Mouse (Mus musculus) limb, embryonic 10.5 days (tissue): ENCODE data around the gene Reln. TPM values are rescaled to one million over a fixed set of nuclear protein-coding genes. Genes with fewer than 3 reads are reported as not detected.

ENCODE experiments used
- DNase-seq: peaks from one replicate; pipeline ENCODE4 v3.0.0-alpha.2; 2017; ENCODE audit warnings: low spot score
- H3K27ac ChIP-seq: fragments of 300-500 bp; sonication (generic); 2 replicates; pipeline ENCODE4 v1.5.1; 2016; ENCODE audit warnings: mild to moderate bottlenecking
- H3K27me3 ChIP-seq: fragments of 300-500 bp; sonication (generic); 2 replicates; pipeline ENCODE4 v1.6.1; 2016; ENCODE audit warnings: low read depth, mild to moderate bottlenecking; ENCODE audit not compliant: poor library complexity, severe bottlenecking
- H3K36me3 ChIP-seq: fragments of 300-500 bp; sonication (generic); 2 replicates; pipeline ENCODE4 v1.6.1; 2016; ENCODE audit warnings: mild to moderate bottlenecking, moderate library complexity
- H3K4me1 ChIP-seq: fragments of 300-500 bp; sonication (generic); 2 replicates; pipeline ENCODE4 v1.6.1; 2016
- H3K4me3 ChIP-seq: fragments of 300-500 bp; sonication (generic); 2 replicates; pipeline ENCODE4 v1.5.1; 2016; ENCODE audit warnings: mild to moderate bottlenecking, moderate library complexity
- H3K9me3 ChIP-seq: fragments of 300-500 bp; sonication (generic); replicated peaks from 2 replicates; pipeline ENCODE4 v1.6.1; 2016; ENCODE audit warnings: mild to moderate bottlenecking
- WGBS: fragments of 180-500 bp; shearing (Covaris S2); methylation state at CpG from one replicate; pipeline ENCODE4 v1.1.7; 2016; 5-methylcytosine and 5-hydroxymethylcytosine counted together
- polyA plus RNA-seq: library from polyadenylated mRNA; unstranded; fragments of >200 nt; fragmentation: Nextera tagmentation; extraction: Ambion mirVana; gene quantifications from 2 replicates; pipeline ENCODE4 v1.2.1, GENCODE M21; 2016

The Reln gene
- polyA plus RNA-seq, 1 experiment from 2014 or later: 0.71 TPM

- no peak overlapping the region for H3K4me3 ChIP-seq
- DNase-seq: no peak
- H3K27me3 ChIP-seq: no peaks in the 10 kb centered on the region
- H3K36me3 ChIP-seq: no peaks in the 10 kb centered on the region
- no peaks in the 10 kb centered on the region for H3K9me3 ChIP-seq
- H3K4me1 ChIP-seq: no peaks in the 10 kb centered on the region
- H3K27ac ChIP-seq: no peak overlapping the region
- 84% methylated on average over 5 of the region's 5 CpGs for WGBS
Measured at GRCm38 (mm10) chr5:22300788-22301187, 43.7 kb downstream of the Reln start.

DNA sequence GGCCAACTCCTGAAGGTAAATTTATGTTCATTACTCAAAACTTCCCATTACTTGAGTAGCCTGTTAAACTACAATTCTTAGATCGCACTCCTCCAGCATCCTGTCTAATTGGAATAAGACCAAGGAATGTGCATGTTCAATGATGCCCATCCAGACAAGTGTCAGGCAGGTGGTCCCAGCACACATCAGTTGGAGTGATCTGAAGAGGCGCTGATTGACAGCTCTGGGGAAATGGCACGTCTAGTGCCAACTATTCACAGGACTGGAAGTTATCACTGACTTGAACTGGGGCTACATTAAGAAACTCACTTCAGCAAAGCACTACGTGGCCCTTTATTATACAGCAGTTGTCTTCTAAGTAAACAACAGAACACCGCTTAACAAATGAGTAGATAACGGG is 44.5 kb downstream of the Reln start:
- Histone ChIP-seq H3K4me1 (no peaks in the 10 kb centered on the region), H3K9me3 (no peaks in the 10 kb centered on the region), H3K27me3 (no peaks in the 10 kb centered on the region), H3K36me3 (no peaks in the 10 kb centered on the region), H3K4me3 (no peak overlapping the region), H3K27ac (no peak overlapping the region)
- 88% methylated on average over 6 of the region's 6 CpGs for WGBS
- no peak for DNase-seq

DNA sequence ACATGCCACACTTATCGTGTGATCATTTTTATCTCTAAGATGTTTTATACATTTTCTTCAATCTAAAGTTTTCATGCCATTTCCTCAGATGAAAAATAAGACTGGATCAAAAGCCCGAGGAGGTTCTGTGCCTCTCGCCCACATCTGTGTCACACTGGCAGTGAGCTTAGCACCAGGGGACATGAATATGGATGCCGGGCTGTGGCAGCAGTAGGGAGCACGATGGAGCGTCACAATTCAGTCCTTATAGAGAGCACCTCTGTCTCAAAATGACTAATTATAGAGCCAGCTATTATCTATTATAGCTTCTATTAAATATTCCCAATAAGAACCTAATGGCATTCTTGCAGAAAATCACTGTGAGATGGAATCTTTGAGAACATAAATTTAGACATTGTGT is 49.3 kb downstream of the Reln start:
- Histone ChIP-seq H3K4me3 (no peak overlapping the region), H3K27me3 (no peaks in the 10 kb centered on the region), H3K27ac (no peak overlapping the region), H3K4me1 (no peaks in the 10 kb centered on the region), H3K36me3 (no peaks in the 10 kb centered on the region), H3K9me3 (no peaks in the 10 kb centered on the region)
- 86% methylated on average over 6 of the region's 6 CpGs for WGBS
- DNase-seq: no peak

GRCm38 (mm10) chr5:22291409-22291808 is 53.1 kb downstream of the Reln start:
- Histone ChIP-seq H3K4me3 (no peak overlapping the region), H3K36me3 (no peaks in the 10 kb centered on the region), H3K27ac (no peak overlapping the region), H3K4me1 (no peaks in the 10 kb centered on the region), H3K9me3 (no peaks in the 10 kb centered on the region), H3K27me3 (no peaks in the 10 kb centered on the region)
- WGBS: 83% methylated on average over 4 of the region's 4 CpGs
- DNase-seq: no peak

DNA sequence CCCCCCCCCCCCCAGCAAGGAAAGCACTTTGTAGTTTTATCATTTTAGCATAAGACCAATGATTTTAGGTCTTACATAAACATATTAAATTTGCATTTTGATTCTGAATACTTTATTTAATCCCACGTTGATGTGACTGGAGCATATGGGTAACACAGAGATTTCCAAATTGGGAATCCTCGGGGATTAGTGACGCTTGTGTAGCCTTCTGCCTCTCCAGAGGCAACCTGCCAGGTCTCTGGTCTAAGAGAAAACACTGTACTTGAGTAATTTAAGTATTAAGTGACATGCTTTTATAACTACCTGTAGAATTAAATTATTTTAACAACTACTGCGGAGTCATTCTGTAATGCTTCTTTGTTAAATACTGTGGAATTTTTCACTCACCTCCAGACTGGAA is 59.1 kb downstream of the Reln start:
- no peaks in the 10 kb centered on the region for H3K36me3 ChIP-seq
- H3K4me3 ChIP-seq: no peak overlapping the region
- H3K27ac ChIP-seq: no peak overlapping the region
- 93% methylated on average over 4 of the region's 4 CpGs for WGBS
- DNase-seq: no peak
- H3K27me3 ChIP-seq: no peaks in the 10 kb centered on the region
- no peaks in the 10 kb centered on the region for H3K9me3 ChIP-seq
- H3K4me1 ChIP-seq: no peaks in the 10 kb centered on the region

DNA sequence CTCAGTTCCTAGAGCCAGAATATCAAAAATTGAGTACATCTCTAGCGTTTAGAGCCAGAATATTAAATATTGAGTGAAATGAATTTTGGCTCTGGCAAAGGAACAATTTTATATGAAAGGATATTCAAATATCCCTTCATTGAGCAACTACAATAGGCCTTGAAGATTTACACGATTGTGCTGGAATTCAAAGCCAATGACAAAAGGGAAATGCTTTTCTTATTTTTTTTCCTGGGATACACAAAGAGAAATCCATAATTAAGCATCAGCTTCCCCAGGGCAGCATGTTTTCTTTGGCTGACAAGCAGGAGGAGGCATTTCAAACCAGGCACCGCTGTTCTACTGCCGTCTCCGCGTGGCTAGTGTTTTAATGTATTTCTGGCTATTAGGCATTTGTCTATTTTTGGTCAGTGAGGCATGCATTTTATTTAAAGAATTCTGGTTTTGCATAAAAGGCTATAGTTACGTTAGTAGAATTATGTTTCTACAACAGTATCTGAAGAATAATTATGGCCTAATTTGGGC is 62.3 kb downstream of the Reln start:
- WGBS: 89% methylated on average over 7 of the region's 7 CpGs
- H3K9me3 ChIP-seq: no peaks in the 10 kb centered on the region
- no peaks in the 10 kb centered on the region for H3K36me3 ChIP-seq
- DNase-seq: no peak
- H3K27ac ChIP-seq: no peak overlapping the region
- no peaks in the 10 kb centered on the region for H3K27me3 ChIP-seq
- no peaks in the 10 kb centered on the region for H3K4me1 ChIP-seq
- no peak overlapping the region for H3K4me3 ChIP-seq

- Histone ChIP-seq H3K36me3 (no peaks in the 10 kb centered on the region), H3K4me1 (no peaks in the 10 kb centered on the region), H3K9me3 (no peaks in the 10 kb centered on the region), H3K4me3 (no peak overlapping the region), H3K27me3 (no peaks in the 10 kb centered on the region), H3K27ac (no peak overlapping the region)
- 74% methylated on average over 2 of the region's 2 CpGs for WGBS
- no peak for DNase-seq
Measured at GRCm38 (mm10) chr5:22280534-22281164, 63.9 kb downstream of the Reln start.

- Histone ChIP-seq H3K4me3 (no peak overlapping the region), H3K27ac (no peak overlapping the region), H3K9me3 (no peaks in the 10 kb centered on the region), H3K36me3 (no peaks in the 10 kb centered on the region), H3K4me1 (no peaks in the 10 kb centered on the region), H3K27me3 (no peaks in the 10 kb centered on the region)
- DNase-seq: no peak
- 93% methylated on average over 4 of the region's 4 CpGs for WGBS
Measured at GRCm38 (mm10) chr5:22279201-22279600, 65.3 kb downstream of the Reln start.

DNA sequence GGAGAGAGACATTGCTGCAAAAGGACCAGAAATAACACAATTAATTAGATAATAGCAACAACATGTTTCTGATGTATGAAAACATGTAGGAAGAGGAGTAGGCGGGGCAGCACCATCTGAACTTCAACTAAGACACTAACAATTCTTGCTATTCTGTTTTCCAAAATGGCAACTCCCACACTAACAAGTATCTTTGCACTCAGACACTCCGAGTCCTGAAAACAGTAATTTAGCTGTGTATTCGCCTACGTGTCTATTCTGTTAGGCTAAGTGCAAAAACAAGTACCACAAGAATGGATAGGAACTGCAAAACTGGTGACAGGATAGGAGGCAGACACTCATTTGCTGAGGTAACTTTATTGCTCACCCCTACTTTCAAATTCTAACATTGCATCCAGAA is 70.4 kb downstream of the Reln start:
- Histone ChIP-seq H3K4me3 (no peak overlapping the region), H3K36me3 (no peaks in the 10 kb centered on the region), H3K4me1 (no peaks in the 10 kb centered on the region), H3K27me3 (no peaks in the 10 kb centered on the region), H3K27ac (no peak overlapping the region), H3K9me3 (no peaks in the 10 kb centered on the region)
- WGBS: 91% methylated on average over 4 of the region's 4 CpGs
- DNase-seq: no peak

DNA sequence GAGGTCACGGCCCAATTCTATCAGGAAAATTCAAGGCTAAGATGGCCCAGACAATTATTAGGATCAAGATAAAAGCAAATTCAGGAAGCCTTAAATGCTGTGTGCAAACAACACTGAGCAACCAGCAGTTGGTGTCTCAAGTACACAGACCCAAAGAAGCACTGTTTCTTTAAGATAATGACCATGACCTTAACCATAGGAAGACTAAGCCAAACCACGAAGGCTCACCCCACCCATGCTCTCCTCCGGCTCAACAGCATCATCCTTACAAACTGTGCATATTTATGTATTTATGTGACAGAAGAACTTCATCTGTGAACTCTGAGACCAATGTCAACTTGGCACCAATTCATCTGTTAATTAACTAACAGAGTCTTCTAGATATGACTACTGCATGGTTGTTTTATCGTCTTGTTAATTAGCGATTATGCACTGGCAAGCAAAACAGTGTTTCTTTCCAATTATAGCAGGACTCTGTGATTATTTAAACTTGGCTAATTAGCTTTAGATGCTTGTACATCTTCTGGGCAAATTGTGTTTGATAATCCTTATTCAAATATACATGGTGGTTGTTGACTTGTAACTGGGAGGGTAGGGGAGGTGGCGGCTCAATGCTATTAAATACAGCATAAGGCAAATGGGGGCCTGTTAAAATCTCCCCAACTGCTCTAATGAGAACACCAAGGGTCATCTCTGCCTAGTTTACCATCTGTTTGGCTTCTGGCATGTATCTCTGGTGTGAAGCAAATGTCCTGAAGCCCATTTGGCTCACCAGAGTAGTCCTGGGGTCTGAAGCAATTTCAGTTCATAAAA is 77.8 kb downstream of the Reln start:
- no peak overlapping the region for H3K4me3 ChIP-seq
- H3K27ac ChIP-seq: no peak overlapping the region
- no peak for DNase-seq
- H3K36me3 ChIP-seq: no peaks in the 10 kb centered on the region
- no peaks in the 10 kb centered on the region for H3K4me1 ChIP-seq
- no peaks in the 10 kb centered on the region for H3K27me3 ChIP-seq
- 85% methylated on average over 6 of the region's 6 CpGs for WGBS
- no peaks in the 10 kb centered on the region for H3K9me3 ChIP-seq

DNA sequence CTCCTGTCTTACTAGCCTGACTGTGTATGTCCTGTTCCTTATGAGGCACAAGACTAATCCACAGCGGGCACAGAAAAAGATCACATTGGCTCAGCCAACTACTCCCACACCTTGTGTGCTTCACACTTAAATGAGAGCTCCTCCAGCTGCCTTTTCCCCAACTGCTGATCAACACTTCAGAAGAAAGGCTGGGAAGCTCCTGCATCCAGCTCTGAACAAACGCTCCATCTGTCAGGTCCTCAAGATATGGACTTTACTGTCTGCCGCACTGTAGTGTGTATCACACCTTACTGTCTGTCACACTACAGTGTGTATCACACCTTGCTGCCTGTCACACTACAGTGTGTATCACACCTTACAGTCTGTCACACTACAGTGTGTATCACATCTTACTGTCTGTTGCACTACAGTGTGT is 82.1 kb downstream of the Reln start:
- no peaks in the 10 kb centered on the region for H3K27me3 ChIP-seq
- 82% methylated on average over 3 of the region's 3 CpGs for WGBS
- H3K4me1 ChIP-seq: no peaks in the 10 kb centered on the region
- H3K9me3 ChIP-seq: no peaks in the 10 kb centered on the region
- H3K27ac ChIP-seq: no peak overlapping the region
- no peak overlapping the region for H3K4me3 ChIP-seq
- DNase-seq: no peak
- H3K36me3 ChIP-seq: no peaks in the 10 kb centered on the region

DNA sequence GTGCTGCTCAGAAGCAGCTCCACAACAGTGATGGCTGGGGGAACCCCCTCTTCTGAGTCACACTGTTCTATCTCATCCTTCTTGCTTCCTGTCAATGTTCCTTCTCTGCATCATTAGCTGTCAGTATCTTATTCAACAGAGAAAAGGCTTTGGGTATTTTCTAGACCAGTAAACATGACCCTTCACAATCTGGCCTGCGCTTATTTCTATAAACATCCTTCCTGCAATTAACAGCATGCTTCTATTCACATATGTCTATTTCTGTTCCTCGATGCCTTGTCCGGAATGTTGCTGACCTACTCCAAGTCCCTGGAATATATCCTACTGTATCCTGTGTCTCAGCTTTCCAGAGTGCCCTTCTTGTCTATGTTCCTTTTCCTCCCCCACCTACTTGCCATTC is 89.2 kb downstream of the Reln start:
- no peaks in the 10 kb centered on the region for H3K36me3 ChIP-seq
- H3K4me1 ChIP-seq: no peaks in the 10 kb centered on the region
- H3K9me3 ChIP-seq: no peaks in the 10 kb centered on the region
- H3K27ac ChIP-seq: no peak overlapping the region
- no peak for DNase-seq
- H3K27me3 ChIP-seq: no peaks in the 10 kb centered on the region
- WGBS: 97% methylated on average over 3 of the region's 3 CpGs
- no peak overlapping the region for H3K4me3 ChIP-seq

DNA sequence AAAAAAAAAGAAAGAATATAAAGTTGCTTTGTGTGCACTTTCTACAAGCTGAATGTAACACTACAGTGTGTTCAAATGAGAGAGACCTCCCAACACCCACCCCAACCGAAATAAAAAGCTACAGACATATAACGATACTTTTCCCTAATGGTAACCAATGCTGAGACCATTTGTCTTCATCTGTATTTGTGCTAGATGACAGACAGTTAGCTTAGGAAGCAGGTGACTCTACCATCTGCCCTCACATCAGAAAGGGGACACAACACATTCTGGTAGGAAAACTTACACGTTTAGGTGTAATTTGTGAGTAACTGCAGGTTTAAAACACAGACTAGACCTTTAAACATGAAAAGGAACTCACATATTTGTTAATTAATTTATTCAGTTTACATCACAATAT is 90.6 kb downstream of the Reln start:
- Histone ChIP-seq H3K27me3 (no peaks in the 10 kb centered on the region), H3K36me3 (no peaks in the 10 kb centered on the region), H3K27ac (no peak overlapping the region), H3K4me1 (no peaks in the 10 kb centered on the region), H3K4me3 (no peak overlapping the region), H3K9me3 (no peaks in the 10 kb centered on the region)
- 76% methylated on average over 3 of the region's 3 CpGs for WGBS
- DNase-seq: no peak
